Mouse (Mus musculus) lung, adult 2 months (tissue): Measurements from ENCODE around the gene Aste1.

Source experiments
- CTCF ChIP-seq: fragments of 200-500 bp; IDR thresholded peaks from 2 replicates; pipeline ENCODE4 v1.5.1; 2011; ENCODE audit warnings: mild to moderate bottlenecking, low read length, control low read depth; ENCODE audit not compliant: insufficient read depth
- POLR2A ChIP-seq: fragments of 200-500 bp; IDR thresholded peaks from 2 replicates; pipeline ENCODE4 v1.6.1; 2011; ENCODE audit warnings: low read depth, mild to moderate bottlenecking, control low read depth, low read length, borderline replicate concordance; ENCODE audit errors: extremely low read depth

DNA sequence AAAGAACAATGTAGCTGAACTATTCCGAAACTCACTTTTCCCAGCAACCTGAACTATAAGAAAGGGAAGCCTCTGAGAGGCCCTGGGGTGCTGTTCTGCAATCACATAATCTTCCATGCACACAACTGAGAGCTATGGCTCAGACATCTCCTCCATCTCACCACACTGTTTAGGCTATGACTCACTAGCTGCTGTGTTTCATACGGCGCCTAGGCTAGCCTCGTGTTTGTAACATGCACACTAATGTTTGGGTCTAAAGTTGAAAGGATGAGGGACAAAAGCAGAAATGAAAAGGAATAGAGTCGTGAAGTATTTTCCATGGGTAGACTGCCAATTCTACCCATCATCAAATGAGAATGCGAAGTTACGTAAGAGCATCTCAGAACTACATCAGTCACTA lies 66.3 kb downstream of the Aste1 start:
- no peak for TF ChIP-seq CTCF
- no peak for TF ChIP-seq POLR2A
